Mouse (Mus musculus) right cerebral cortex, postnatal 4 days (tissue): ENCODE measurements around the gene Dnase2b.

ENCODE experiments used
- DNase-seq: peaks from one replicate; pipeline ENCODE4 v3.0.0-alpha.2; 2022

Dnase2b gene

GRCm38 (mm10) chr3:146567884-146568530 lies 47.4 kb downstream of the Dnase2b start:
- DNase-seq: no peak

GRCm38 (mm10) chr3:146567366-146567765 lies 48.0 kb downstream of the Dnase2b start:
- DNase-seq: no peak

- DNase-seq: no peak
Observed at GRCm38 (mm10) chr3:146565065-146565411, 50.4 kb downstream of the Dnase2b start.

- DNase-seq: peak; percentile 97
Observed at GRCm38 (mm10) chr3:146564268-146565064, 50.9 kb downstream of the Dnase2b start.

- no peak for DNase-seq
Observed at GRCm38 (mm10) chr3:146562936-146563335, 52.5 kb downstream of the Dnase2b start.

- DNase-seq: no peak
Observed at GRCm38 (mm10) chr3:146557507-146557906, 57.9 kb downstream of the Dnase2b start.

GRCm38 (mm10) chr3:146556567-146556966 lies 58.8 kb downstream of the Dnase2b start:
- no peak for DNase-seq

- no peak for DNase-seq
Observed at GRCm38 (mm10) chr3:146554816-146555215, 60.6 kb downstream of the Dnase2b start.

GRCm38 (mm10) chr3:146543632-146544031 lies 71.8 kb downstream of the Dnase2b start:
- no peak for DNase-seq

GRCm38 (mm10) chr3:146540521-146541273 lies 74.7 kb downstream of the Dnase2b start:
- DNase-seq: no peak

GRCm38 (mm10) chr3:146534986-146535385 lies 80.4 kb downstream of the Dnase2b start:
- DNase-seq: no peak
